ENCODE assay signal across 9 mouse cellular contexts in genomic region chr7:99981311-99981710, GRCm38 (mm10). TPM values are rescaled to one million over a fixed set of nuclear protein-coding genes. Genes with fewer than 3 reads are reported as not detected.
DNase-seq lines count a peak whose midpoint lies in the region; ATAC-seq lines count a peak whose summit lies in the region.
"Had no signal": no experiment of that assay in that cellular context is flagged by ENCODE, and none has a peak within 500 bp of the region (broad histone marks: within the 10 kb centered on the region; RNA-seq: fewer than 3 reads in every experiment).

No protein-coding gene starts in this region.

- peak; percentile 48 to 62 for DNase-seq in left cerebral cortex, postnatal 25 days (ENCODE audit: low spot score in 2 of 2)
- no peak for DNase-seq in left cerebral cortex, postnatal 10 days (ENCODE audit: extremely low spot score in 1 of 2, low spot score in 2 of 2)
- peak; percentile 92 for DNase-seq in brain, adult 2 months (ENCODE audit: low read depth, low spot score)
- peak; percentile 46 for DNase-seq in forelimb bud, embryonic 11.5 days (ENCODE audit: low read depth, low spot score)
- peak; percentile 47 for DNase-seq in limb, embryonic 11.5 days (ENCODE audit: low spot score)
- peak; percentile 65 for DNase-seq in retina, postnatal 7 days (ENCODE audit: low read depth, low spot score)
- no peak for DNase-seq in urinary bladder, adult 18-20 months (ENCODE audit: low spot score in 2 of 2)

- H3K36me3 ChIP-seq in limb, embryonic 11.5 days (ENCODE audit: control insufficient read depth, insufficient read depth, low read length) = peaks cover 2% of the 10 kb centered on the region; the same call in 1 of the 2 replicates

- ATAC-seq in limb, embryonic 11.5 days (ENCODE audit: insufficient number of reproducible peaks, low FRiP score, low TSS enrichment, low read depth) = no peak
- ATAC-seq in megakaryocyte-erythroid progenitor cell, adult 5-6 weeks (replicated peaks; ENCODE audit: low FRiP score, low TSS enrichment, poor library complexity, severe bottlenecking) = no peak

- intact Hi-C loops in left cerebral cortex, postnatal 25 days (cut with DNase I) = loop anchor here (1.0 to 5.0 kb wide), 4 partner anchors 34 to 123 kb away; partner anchors contain the start of gene Xrra1
- intact Hi-C loops in left cerebral cortex, postnatal 10 days (cut with DNase I) = loop anchor here (5.0 kb wide), 1 partner anchor 54 kb away; no protein-coding TSS in a partner anchor

- no peaks in the 10 kb centered on the region for H3K27me3 ChIP-seq in limb, embryonic 11.5 days (ENCODE audit: control insufficient read depth, insufficient read depth, low read length)

- no peaks in the 10 kb centered on the region for H3K9me3 ChIP-seq in limb, embryonic 11.5 days (ENCODE audit: control insufficient read depth, low read length)

- H3K4me2 ChIP-seq in limb, embryonic 11.5 days (ENCODE audit: low read depth, severe bottlenecking) = no peak overlapping the region

- no peak overlapping the region for H3K4me3 ChIP-seq in limb, embryonic 11.5 days (ENCODE audit: low read depth, low read length)

- no peak overlapping the region for H3K27ac ChIP-seq in limb, embryonic 11.5 days (replicated peaks; ENCODE audit: low read depth, low read length)

- 8% methylated on average over 2 of the region's 2 CpGs for WGBS in limb, embryonic 11.5 days

- H3K4me1 ChIP-seq in limb, embryonic 11.5 days (ENCODE audit: control insufficient read depth, insufficient read depth, low read length) = peaks cover 4% of the 10 kb centered on the region; the same call in 1 of the 2 replicates

- no peak overlapping the region for H3K9ac ChIP-seq in limb, embryonic 11.5 days (ENCODE audit: low read length)

RNA-seq across cellular contexts. Expression of gene Rnf169, which starts 1.1 kb away (rescaled TPM):
- total RNA-seq in left cerebral cortex, postnatal 25 days (2021) = 10 to 100 TPM; 45.6 to 50.8 TPM
- total RNA-seq in left cerebral cortex, postnatal 10 days (2021) = 10 to 100 TPM; 38.3 to 39.4 TPM
- polyA plus RNA-seq in limb, embryonic 11.5 days (2014; fragmentation: Nextera tagmentation; extraction: Ambion mirVana) = 7.2 and 7.9 TPM in 2 replicates
- total RNA-seq in megakaryocyte-erythroid progenitor cell, adult 5-6 weeks (2014; fragmentation: Nextera tagmentation) = 5.3 and 10.4 TPM in 2 replicates
- total RNA-seq in megakaryocyte-erythroid progenitor cell, adult 5-6 weeks (2017) = 7.8 and 14.8 TPM in 2 replicates

RNA-seq across cellular contexts. Expression of gene Chrdl2, which starts 24.7 kb away (rescaled TPM):
- under 1 TPM in 1 of 2 experiments, not detected in 1; 0.41 TPM for total RNA-seq in left cerebral cortex, postnatal 25 days (2021)
- under 1 TPM in 1 of 2 experiments, not detected in 1; 0.62 TPM for total RNA-seq in left cerebral cortex, postnatal 10 days (2021)
- 1.2 and 1.4 TPM in 2 replicates for polyA plus RNA-seq in limb, embryonic 11.5 days (2014; fragmentation: Nextera tagmentation; extraction: Ambion mirVana)
- not detected in 2 replicates for total RNA-seq in megakaryocyte-erythroid progenitor cell, adult 5-6 weeks (2014; fragmentation: Nextera tagmentation)
- total RNA-seq in megakaryocyte-erythroid progenitor cell, adult 5-6 weeks (2017) = not detected in 2 replicates
- total RNA-seq: common myeloid progenitor, adult 5-6 weeks had no signal

Comparison
In these comparisons a context has a peak if more than half of its experiments do, and no peak if none do; other contexts are left out.
1. DNase-seq: peak in left cerebral cortex, postnatal 25 days (2 of 2), brain, adult 2 months (single experiment), forelimb bud, embryonic 11.5 days (single experiment), limb, embryonic 11.5 days (single experiment) and retina, postnatal 7 days (single experiment); none in left cerebral cortex, postnatal 10 days (0 of 2) and urinary bladder, adult 18-20 months (0 of 2).